Mouse (Mus musculus): Measurements from ENCODE around the gene Padi3. TPM values are rescaled to one million over a fixed set of nuclear protein-coding genes. Genes with fewer than 3 reads are reported as not detected.

The Padi3 gene
- polyA plus RNA-seq, 1 experiment from 2014 or later = not detected

- ATAC-seq (ENCODE audit: insufficient number of reproducible peaks, insufficient read depth, low FRiP score, low read depth) = peak; percentile 69; the same call in 1 of the 2 replicates
- no peak overlapping the region for H3K27ac ChIP-seq (ENCODE audit: low read length)
Measured at GRCm38 (mm10) chr4:140814241-140815225, 4.1 kb upstream of the Padi3 start.

GRCm38 (mm10) chr4:140813358-140814185, 3.1 kb upstream of the Padi3 start:
- no peak overlapping the region for H3K9ac ChIP-seq (replicated peaks; ENCODE audit: low read depth, low read length)
- H3K4me3 ChIP-seq (ENCODE audit: low read depth, low read length) = peak overlapping the region; percentile 35; the same call in 1 of the 2 replicates
- 0 out of 2 replicates have a peak, but pooled peaks cover 6% of the 10 kb centered on the region for H3K4me1 ChIP-seq (ENCODE audit: control insufficient read depth, insufficient read depth, low read length)
- 21% methylated on average over 13 of the region's 13 CpGs for whole genome bisulfite sequencing
- H3K27ac ChIP-seq (ENCODE audit: low read length) = no peak overlapping the region
- H3K4me2 ChIP-seq (replicated peaks; ENCODE audit: low read depth, low read length) = peak overlapping the region; percentile 61
- H3K9me3 ChIP-seq (ENCODE audit: control insufficient read depth, low read depth, low read length) = no peaks in the 10 kb centered on the region
- ATAC-seq (ENCODE audit: insufficient number of reproducible peaks, insufficient read depth, low FRiP score, low read depth) = no peak
- H3K27me3 ChIP-seq (ENCODE audit: control insufficient read depth, insufficient read depth, low read length) = no peaks in the 10 kb centered on the region
- H3K36me3 ChIP-seq (ENCODE audit: control insufficient read depth, insufficient read depth, low read length) = no peaks in the 10 kb centered on the region

More at GRCm38 (mm10) chr4:140814241-140815225, 4.1 kb upstream of the Padi3 start:
- Histone ChIP-seq H3K36me3 (ENCODE audit: control insufficient read depth, insufficient read depth, low read length) (no peaks in the 10 kb centered on the region), H3K27me3 (ENCODE audit: control insufficient read depth, insufficient read depth, low read length) (no peaks in the 10 kb centered on the region), H3K9me3 (ENCODE audit: control insufficient read depth, low read depth, low read length) (no peaks in the 10 kb centered on the region), H3K4me2 (replicated peaks; ENCODE audit: low read depth, low read length) (peak overlapping the region; percentile 61), H3K4me1 (ENCODE audit: control insufficient read depth, insufficient read depth, low read length) (0 out of 2 replicates have a peak, but pooled peaks cover 6% of the 10 kb centered on the region), H3K4me3 (ENCODE audit: low read depth, low read length) (peak overlapping the region; percentile 35), H3K9ac (replicated peaks; ENCODE audit: low read depth, low read length) (no peak overlapping the region; the same call in 1 of the 2 replicates)
- 23% methylated on average over 36 of the region's 36 CpGs for WGBS

- WGBS = 26% methylated on average over 10 of the region's 14 CpGs
Measured at GRCm38 (mm10) chr4:140812609-140813008, 2.2 kb upstream of the Padi3 start.

GRCm38 (mm10) chr4:140812191-140812590, 1.7 kb upstream of the Padi3 start:
- 51% methylated on average over 8 of the region's 8 CpGs for WGBS
- Histone ChIP-seq H3K4me3 (ENCODE audit: low read depth, low read length) (no peak overlapping the region), H3K27me3 (ENCODE audit: control insufficient read depth, insufficient read depth, low read length) (no peaks in the 10 kb centered on the region), H3K9me3 (ENCODE audit: control insufficient read depth, low read depth, low read length) (no peaks in the 10 kb centered on the region), H3K4me2 (replicated peaks; ENCODE audit: low read depth, low read length) (no peak overlapping the region), H3K36me3 (ENCODE audit: control insufficient read depth, insufficient read depth, low read length) (no peaks in the 10 kb centered on the region), H3K27ac (ENCODE audit: low read length) (no peak overlapping the region), H3K9ac (replicated peaks; ENCODE audit: low read depth, low read length) (no peak overlapping the region), H3K4me1 (ENCODE audit: control insufficient read depth, insufficient read depth, low read length) (0 out of 2 replicates have a peak, but pooled peaks cover 6% of the 10 kb centered on the region)
- ATAC-seq (ENCODE audit: insufficient number of reproducible peaks, insufficient read depth, low FRiP score, low read depth) = no peak

More at GRCm38 (mm10) chr4:140812609-140813008, 2.2 kb upstream of the Padi3 start:
- Histone ChIP-seq H3K27me3 (ENCODE audit: control insufficient read depth, insufficient read depth, low read length) (no peaks in the 10 kb centered on the region), H3K36me3 (ENCODE audit: control insufficient read depth, insufficient read depth, low read length) (no peaks in the 10 kb centered on the region), H3K9me3 (ENCODE audit: control insufficient read depth, low read depth, low read length) (no peaks in the 10 kb centered on the region), H3K27ac (ENCODE audit: low read length) (no peak overlapping the region), H3K4me2 (replicated peaks; ENCODE audit: low read depth, low read length) (no peak overlapping the region), H3K4me3 (ENCODE audit: low read depth, low read length) (no peak overlapping the region), H3K9ac (replicated peaks; ENCODE audit: low read depth, low read length) (no peak overlapping the region), H3K4me1 (ENCODE audit: control insufficient read depth, insufficient read depth, low read length) (0 out of 2 replicates have a peak, but pooled peaks cover 6% of the 10 kb centered on the region)
- no peak for ATAC-seq (ENCODE audit: insufficient number of reproducible peaks, insufficient read depth, low FRiP score, low read depth)

GRCm38 (mm10) chr4:140809118-140809517, 1.3 kb downstream of the Padi3 start:
- no peak for ATAC-seq (ENCODE audit: insufficient number of reproducible peaks, insufficient read depth, low FRiP score, low read depth)
- Histone ChIP-seq H3K4me3 (ENCODE audit: low read depth, low read length) (no peak overlapping the region), H3K4me1 (ENCODE audit: control insufficient read depth, insufficient read depth, low read length) (no peaks in the 10 kb centered on the region), H3K9me3 (ENCODE audit: control insufficient read depth, low read depth, low read length) (no peaks in the 10 kb centered on the region), H3K27me3 (ENCODE audit: control insufficient read depth, insufficient read depth, low read length) (no peaks in the 10 kb centered on the region), H3K4me2 (replicated peaks; ENCODE audit: low read depth, low read length) (no peak overlapping the region), H3K9ac (replicated peaks; ENCODE audit: low read depth, low read length) (no peak overlapping the region), H3K27ac (ENCODE audit: low read length) (no peak overlapping the region), H3K36me3 (ENCODE audit: control insufficient read depth, insufficient read depth, low read length) (no peaks in the 10 kb centered on the region)
- 68% methylated on average over 8 of the region's 8 CpGs for WGBS

GRCm38 (mm10) chr4:140804601-140805000, 5.8 kb downstream of the Padi3 start:
- H3K27me3 ChIP-seq (ENCODE audit: control insufficient read depth, insufficient read depth, low read length) = no peaks in the 10 kb centered on the region
- H3K4me2 ChIP-seq (replicated peaks; ENCODE audit: low read depth, low read length) = no peak overlapping the region
- H3K9ac ChIP-seq (replicated peaks; ENCODE audit: low read depth, low read length) = no peak overlapping the region
- ATAC-seq (ENCODE audit: insufficient number of reproducible peaks, insufficient read depth, low FRiP score, low read depth) = no peak
- H3K4me3 ChIP-seq (ENCODE audit: low read depth, low read length) = no peak overlapping the region
- no peaks in the 10 kb centered on the region for H3K4me1 ChIP-seq (ENCODE audit: control insufficient read depth, insufficient read depth, low read length)
- H3K36me3 ChIP-seq (ENCODE audit: control insufficient read depth, insufficient read depth, low read length) = no peaks in the 10 kb centered on the region
- 63% methylated on average over 9 of the region's 9 CpGs for WGBS
- no peak overlapping the region for H3K27ac ChIP-seq (ENCODE audit: low read length)
- H3K9me3 ChIP-seq (ENCODE audit: control insufficient read depth, low read depth, low read length) = no peaks in the 10 kb centered on the region

- no peak overlapping the region for H3K4me2 ChIP-seq (replicated peaks; ENCODE audit: low read depth, low read length)
- no peak for ATAC-seq (ENCODE audit: insufficient number of reproducible peaks, insufficient read depth, low FRiP score, low read depth)
- H3K9me3 ChIP-seq (ENCODE audit: control insufficient read depth, low read depth, low read length) = no peaks in the 10 kb centered on the region
- no peak overlapping the region for H3K4me3 ChIP-seq (ENCODE audit: low read depth, low read length)
- WGBS = 61% methylated on average over 3 of the region's 3 CpGs
- no peak overlapping the region for H3K27ac ChIP-seq (ENCODE audit: low read length)
- no peaks in the 10 kb centered on the region for H3K4me1 ChIP-seq (ENCODE audit: control insufficient read depth, insufficient read depth, low read length)
- H3K27me3 ChIP-seq (ENCODE audit: control insufficient read depth, insufficient read depth, low read length) = no peaks in the 10 kb centered on the region
- no peaks in the 10 kb centered on the region for H3K36me3 ChIP-seq (ENCODE audit: control insufficient read depth, insufficient read depth, low read length)
- H3K9ac ChIP-seq (replicated peaks; ENCODE audit: low read depth, low read length) = no peak overlapping the region
Measured at GRCm38 (mm10) chr4:140801364-140801763, 9.1 kb downstream of the Padi3 start.

- Histone ChIP-seq H3K4me3 (ENCODE audit: low read depth, low read length) (no peak overlapping the region), H3K27ac (ENCODE audit: low read length) (no peak overlapping the region)
- WGBS = 75% methylated on average over 3 of the region's 3 CpGs
Measured at GRCm38 (mm10) chr4:140796786-140797185, 13.7 kb downstream of the Padi3 start.

More at GRCm38 (mm10) chr4:140796786-140797185, 13.7 kb downstream of the Padi3 start:
- Histone ChIP-seq H3K36me3 (ENCODE audit: control insufficient read depth, insufficient read depth, low read length) (no peaks in the 10 kb centered on the region), H3K9ac (replicated peaks; ENCODE audit: low read depth, low read length) (no peak overlapping the region), H3K27me3 (ENCODE audit: control insufficient read depth, insufficient read depth, low read length) (no peaks in the 10 kb centered on the region), H3K9me3 (ENCODE audit: control insufficient read depth, low read depth, low read length) (no peaks in the 10 kb centered on the region), H3K4me2 (replicated peaks; ENCODE audit: low read depth, low read length) (no peak overlapping the region), H3K4me1 (ENCODE audit: control insufficient read depth, insufficient read depth, low read length) (no peaks in the 10 kb centered on the region)
- no peak for ATAC-seq (ENCODE audit: insufficient number of reproducible peaks, insufficient read depth, low FRiP score, low read depth)
